Mouse (Mus musculus): ENCODE measurements at regions not wholly inside any gene's neighbourhood (a gene's known extent, or its start where the extent isn't known, plus 50 kb on each side); places are given as distances from the start of the nearest gene placed in this dataset.

DNA sequence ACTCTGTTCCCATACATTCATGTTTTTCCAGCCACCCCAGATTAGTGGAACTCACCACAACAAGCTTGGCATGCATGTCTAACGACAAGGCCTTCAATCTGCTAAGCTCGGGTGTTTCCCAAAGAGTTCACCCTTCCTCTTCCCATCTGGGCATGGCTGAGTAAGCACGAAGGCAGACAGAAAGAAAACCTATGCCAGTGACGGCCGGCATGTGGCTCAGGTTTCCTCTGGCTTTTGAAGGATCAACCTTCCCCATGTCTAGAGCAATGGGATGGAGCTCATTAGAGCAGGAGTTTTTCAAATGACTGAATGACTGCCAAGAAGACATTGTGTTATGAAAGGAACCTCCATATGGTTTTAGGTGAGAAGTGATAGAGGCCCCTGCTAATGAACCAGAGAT is 566.9 kb downstream of the Dok5 start:
- TF ChIP-seq CTCF (conservative IDR thresholded peaks at IDR 0.05; ENCODE audit: low read length) (no peak), POU5F1 (IDR thresholded peaks at IDR 0.05; ENCODE audit: borderline replicate concordance, low read length) (no peak)
